Mouse (Mus musculus) olfactory bulb, adult 2 months (tissue): Measurements from ENCODE around the gene Efs.

Source experiments
- CTCF ChIP-seq: fragments of 200-500 bp; IDR thresholded peaks from 2 replicates; pipeline ENCODE4 v1.5.1; 2012; ENCODE audit warnings: low read depth, mild to moderate bottlenecking, low read length, moderate library complexity; ENCODE audit not compliant: insufficient read depth
- POLR2A ChIP-seq: fragments of 200-500 bp; IDR thresholded peaks from 2 replicates; pipeline ENCODE4 v1.6.1; 2012; ENCODE audit warnings: mild to moderate bottlenecking, low read depth, low read length, moderate library complexity; ENCODE audit not compliant: insufficient read depth

GRCm38 (mm10) chr14:54944939-54945338, 19.0 kb upstream of the Efs start:
- TF ChIP-seq POLR2A (no peak), CTCF (no peak)
